Mouse (Mus musculus) gonadal fat pad, adult 2 months (tissue): Measurements from ENCODE around the gene Edem2. TPM values are rescaled to one million over a fixed set of nuclear protein-coding genes. Genes with fewer than 3 reads are reported as not detected.

ENCODE experiments used
- DNase-seq: peaks from one replicate; pipeline ENCODE4 v3.0.0-alpha.2; 2012; ENCODE audit warnings: low read depth
- polyA plus RNA-seq: library from polyadenylated mRNA; depleted of rRNA; stranded (reverse); fragments of >200 nt; gene quantifications from 2 replicates; pipeline ENCODE4 v1.2.3, GENCODE M21; 2012; rRNA removed

The Edem2 gene
- polyA plus RNA-seq, 1 experiment, result 55.9 TPM

- no peak for DNase-seq
Observed at GRCm38 (mm10) chr2:155687746-155688145, 41.5 kb downstream of the Edem2 start.

GRCm38 (mm10) chr2:155686572-155686971 lies 42.7 kb downstream of the Edem2 start:
- DNase-seq, result no peak

- no peak for DNase-seq
Observed at GRCm38 (mm10) chr2:155683821-155684220, 45.5 kb downstream of the Edem2 start.

- DNase-seq, result no peak
Observed at GRCm38 (mm10) chr2:155683137-155683536, 46.1 kb downstream of the Edem2 start.

GRCm38 (mm10) chr2:155681874-155682273 lies 47.4 kb downstream of the Edem2 start:
- DNase-seq, result no peak

GRCm38 (mm10) chr2:155681194-155681593 lies 48.1 kb downstream of the Edem2 start:
- DNase-seq, result no peak

- no peak for DNase-seq
Observed at GRCm38 (mm10) chr2:155680591-155680990, 48.7 kb downstream of the Edem2 start.

- DNase-seq, result no peak
Observed at GRCm38 (mm10) chr2:155679586-155680110, 49.6 kb downstream of the Edem2 start.

GRCm38 (mm10) chr2:155675118-155675517 lies 54.2 kb downstream of the Edem2 start:
- no peak for DNase-seq

- no peak for DNase-seq
Observed at GRCm38 (mm10) chr2:155673546-155673945, 55.7 kb downstream of the Edem2 start.

- DNase-seq, result no peak
Observed at GRCm38 (mm10) chr2:155671236-155671635, 58.0 kb downstream of the Edem2 start.

GRCm38 (mm10) chr2:155668461-155668860 lies 60.8 kb downstream of the Edem2 start:
- DNase-seq, result no peak

- DNase-seq, result no peak
Observed at GRCm38 (mm10) chr2:155667881-155668280, 61.4 kb downstream of the Edem2 start.

GRCm38 (mm10) chr2:155663910-155664460 lies 65.3 kb downstream of the Edem2 start:
- DNase-seq, result no peak

- no peak for DNase-seq
Observed at GRCm38 (mm10) chr2:155663097-155663496, 66.2 kb downstream of the Edem2 start.

GRCm38 (mm10) chr2:155662390-155662789 lies 66.9 kb downstream of the Edem2 start:
- DNase-seq, result no peak

- no peak for DNase-seq
Observed at GRCm38 (mm10) chr2:155655759-155656372, 73.4 kb downstream of the Edem2 start.

- no peak for DNase-seq
Observed at GRCm38 (mm10) chr2:155652618-155653017, 76.7 kb downstream of the Edem2 start.

Other genes with a start within 250 kb of the Edem2 start
- 54.6 and 93.7 TPM in 2 replicates for gene Acss2, start 211.5 kb downstream of the Edem2 start, polyA plus RNA-seq
- gene Ggt7, start 211.2 kb downstream of the Edem2 start, polyA plus RNA-seq, result 72.3 and 95.3 TPM in 2 replicates
- 25.2 and 32.6 TPM in 2 replicates for gene Gss, start 136.7 kb downstream of the Edem2 start, polyA plus RNA-seq
- gene Myh7b, start 118.3 kb downstream of the Edem2 start, polyA plus RNA-seq, result 0.15 TPM in 1 of 2 replicates, not detected in the other
- gene Trpc4ap, start 37.1 kb downstream of the Edem2 start, polyA plus RNA-seq, result 131 and 141 TPM in 2 replicates
- not detected in 2 replicates for gene Gm17581, start 6.4 kb upstream of the Edem2 start, polyA plus RNA-seq
- gene Procr, start 21.6 kb upstream of the Edem2 start, polyA plus RNA-seq, result 11.9 TPM in 2 replicates
- gene Mmp24, start 45.9 kb upstream of the Edem2 start, polyA plus RNA-seq, result 0.09 and 0.13 TPM in 2 replicates
- gene BC029722, start 90.0 kb upstream of the Edem2 start, polyA plus RNA-seq, result 55.2 and 65.8 TPM in 2 replicates
- 85.8 and 109 TPM in 2 replicates for gene Eif6, start 97.5 kb upstream of the Edem2 start, polyA plus RNA-seq
- gene Fam83c, start 105.4 kb upstream of the Edem2 start, polyA plus RNA-seq, result not detected in 2 replicates
- gene Uqcc1, start 200.8 kb upstream of the Edem2 start, polyA plus RNA-seq, result 31.7 and 36.7 TPM in 2 replicates
- not detected in 2 replicates for gene Gm15557, start 211.3 kb upstream of the Edem2 start, polyA plus RNA-seq
- gene Gdf5, start 215.9 kb upstream of the Edem2 start, polyA plus RNA-seq, result 1.2 and 1.3 TPM in 2 replicates
- gene Cep250, start 227.0 kb upstream of the Edem2 start, polyA plus RNA-seq, result 15.1 and 18.4 TPM in 2 replicates